Mouse (Mus musculus): Measurements from ENCODE around the gene Mybphl. TPM values are rescaled to one million over a fixed set of nuclear protein-coding genes. Genes with fewer than 3 reads are reported as not detected.

Mybphl gene
- total RNA-seq, 2 experiments from 2014 or later, result 1.0 TPM; not detected in 1

- intact Hi-C loops (cut with DNase I), result loop anchor here (5.0 kb wide), 1 partner anchor 59 kb away; the partner anchor contains the start of gene Sort1
- Histone ChIP-seq H3K4me3 (no peak overlapping the region), H3K27ac (no peak overlapping the region)
- TF ChIP-seq CTCF (IDR thresholded peaks at IDR 0.05), result no peak
- DNase-seq (ENCODE audit: extremely low spot score in 1 of 2, low spot score in 2 of 2), result no peak
Observed at GRCm38 (mm10) chr3:108341040-108341439, 23.7 kb upstream of the Mybphl start.

- H3K27ac ChIP-seq, result no peak overlapping the region
- H3K4me3 ChIP-seq, result no peak overlapping the region
- DNase-seq (ENCODE audit: extremely low spot score in 1 of 2, low spot score in 2 of 2), result no peak
- no peak for TF ChIP-seq CTCF (IDR thresholded peaks at IDR 0.05)
- intact Hi-C loops (cut with DNase I), result loop anchor here (5.0 kb wide), 1 partner anchor 60 kb away; the partner anchor contains the start of gene Sort1
Observed at GRCm38 (mm10) chr3:108342185-108342584, 22.5 kb upstream of the Mybphl start.

- intact Hi-C loops (cut with DNase I), result no loop called here
- no peak for TF ChIP-seq CTCF (IDR thresholded peaks at IDR 0.05)
- Histone ChIP-seq H3K27ac (no peak overlapping the region), H3K4me3 (no peak overlapping the region)
- no peak for DNase-seq (ENCODE audit: extremely low spot score in 1 of 2, low spot score in 2 of 2)
Observed at GRCm38 (mm10) chr3:108345855-108346254, 18.9 kb upstream of the Mybphl start.

GRCm38 (mm10) chr3:108348376-108348775 lies 16.3 kb upstream of the Mybphl start:
- H3K27ac ChIP-seq, result peak overlapping the region; percentile 17; the same call in 1 of the 2 replicates
- no peak for TF ChIP-seq CTCF (IDR thresholded peaks at IDR 0.05)
- no peak for DNase-seq (ENCODE audit: extremely low spot score in 1 of 2, low spot score in 2 of 2)
- intact Hi-C loops (cut with DNase I), result no loop called here
- no peak overlapping the region for H3K4me3 ChIP-seq

- Histone ChIP-seq H3K27ac (peak overlapping the region; percentile 69), H3K4me3 (no peak overlapping the region)
- no peak for DNase-seq (ENCODE audit: extremely low spot score in 1 of 2, low spot score in 2 of 2)
- no peak for TF ChIP-seq CTCF (IDR thresholded peaks at IDR 0.05)
- intact Hi-C loops (cut with DNase I), result loop anchor here (1.0 kb wide), 1 partner anchor 24 kb away; no protein-coding TSS in a partner anchor
Observed at GRCm38 (mm10) chr3:108355245-108355644, 9.5 kb upstream of the Mybphl start.

GRCm38 (mm10) chr3:108357051-108357450 lies 7.7 kb upstream of the Mybphl start:
- no peak for DNase-seq (ENCODE audit: extremely low spot score in 1 of 2, low spot score in 2 of 2)
- intact Hi-C loops (cut with DNase I), result loop anchor here (2.0 kb wide), 1 partner anchor 74 kb away; no protein-coding TSS in a partner anchor
- Histone ChIP-seq H3K27ac (peak overlapping the region; percentile 69), H3K4me3 (no peak overlapping the region)
- TF ChIP-seq CTCF (IDR thresholded peaks at IDR 0.05), result no peak

- Histone ChIP-seq H3K4me3 (no peak overlapping the region), H3K27ac (peak overlapping the region; percentile 69)
- DNase-seq (ENCODE audit: extremely low spot score in 1 of 2, low spot score in 2 of 2), result peak; percentile 40 to 54
- intact Hi-C loops (cut with DNase I), result loop anchor here (2.0 kb wide), 1 partner anchor 24 kb away; the partner anchor contains the start of gene Psrc1
- TF ChIP-seq CTCF (IDR thresholded peaks at IDR 0.05), result no peak
Observed at GRCm38 (mm10) chr3:108358445-108358844, 6.3 kb upstream of the Mybphl start.

- H3K27ac ChIP-seq, result peak overlapping the region; percentile 91; the same call in 1 of the 2 replicates
- no peak for TF ChIP-seq CTCF (IDR thresholded peaks at IDR 0.05)
- H3K4me3 ChIP-seq, result no peak overlapping the region
- intact Hi-C loops (cut with DNase I), result no loop called here
- no peak for DNase-seq (ENCODE audit: extremely low spot score in 1 of 2, low spot score in 2 of 2)
Observed at GRCm38 (mm10) chr3:108360894-108361293, 3.8 kb upstream of the Mybphl start.

- no peak for TF ChIP-seq CTCF (IDR thresholded peaks at IDR 0.05)
- no peak overlapping the region for H3K4me3 ChIP-seq
- intact Hi-C loops (cut with DNase I), result no loop called here
- no peak for DNase-seq (ENCODE audit: extremely low spot score in 1 of 2, low spot score in 2 of 2)
- H3K27ac ChIP-seq, result peak overlapping the region; percentile 48; the same call in 1 of the 2 replicates
Observed at GRCm38 (mm10) chr3:108363626-108364025, 1.1 kb upstream of the Mybphl start.

GRCm38 (mm10) chr3:108367173-108367572 lies 2.5 kb downstream of the Mybphl start:
- no peak; the same call in 1 of the 2 replicates for TF ChIP-seq CTCF (IDR thresholded peaks at IDR 0.05)
- no peak overlapping the region for H3K4me3 ChIP-seq
- intact Hi-C loops (cut with DNase I), result no loop called here

GRCm38 (mm10) chr3:108367828-108368227 lies 3.1 kb downstream of the Mybphl start:
- intact Hi-C loops (cut with DNase I), result no loop called here
- no peak for TF ChIP-seq CTCF (IDR thresholded peaks at IDR 0.05)
- DNase-seq (ENCODE audit: extremely low spot score in 1 of 2, low spot score in 2 of 2), result no peak
- Histone ChIP-seq H3K27ac (no peak overlapping the region), H3K4me3 (no peak overlapping the region)

More at GRCm38 (mm10) chr3:108367173-108367572, 2.5 kb downstream of the Mybphl start:
- DNase-seq (ENCODE audit: extremely low spot score in 1 of 2, low spot score in 2 of 2), result no peak
- H3K27ac ChIP-seq, result no peak overlapping the region

GRCm38 (mm10) chr3:108368721-108369120 lies 4.0 kb downstream of the Mybphl start:
- intact Hi-C loops (cut with DNase I), result no loop called here
- DNase-seq (ENCODE audit: extremely low spot score in 1 of 2, low spot score in 2 of 2), result no peak
- TF ChIP-seq CTCF (IDR thresholded peaks at IDR 0.05), result no peak
- no peak overlapping the region for H3K4me3 ChIP-seq
- no peak overlapping the region for H3K27ac ChIP-seq

- intact Hi-C loops (cut with DNase I), result no loop called here
- DNase-seq (ENCODE audit: extremely low spot score in 1 of 2, low spot score in 2 of 2), result no peak
- H3K4me3 ChIP-seq, result no peak overlapping the region
- H3K27ac ChIP-seq, result no peak overlapping the region
- no peak for TF ChIP-seq CTCF (IDR thresholded peaks at IDR 0.05)
Observed at GRCm38 (mm10) chr3:108372274-108372673, 7.6 kb downstream of the Mybphl start.
